Mouse (Mus musculus) frontal cortex, postnatal 14 days (tissue): ENCODE measurements at regions not wholly inside any gene's neighbourhood (a gene's known extent, or its start where the extent isn't known, plus 50 kb on each side); places are given as distances from the start of the nearest gene placed in this dataset.

ENCODE experiments used
- DNase-seq, 2 experiments: peaks; one replicate each; pipeline ENCODE4 v3.0.0; 2022; ENCODE audit warnings: low spot score in 2 of 2

DNA sequence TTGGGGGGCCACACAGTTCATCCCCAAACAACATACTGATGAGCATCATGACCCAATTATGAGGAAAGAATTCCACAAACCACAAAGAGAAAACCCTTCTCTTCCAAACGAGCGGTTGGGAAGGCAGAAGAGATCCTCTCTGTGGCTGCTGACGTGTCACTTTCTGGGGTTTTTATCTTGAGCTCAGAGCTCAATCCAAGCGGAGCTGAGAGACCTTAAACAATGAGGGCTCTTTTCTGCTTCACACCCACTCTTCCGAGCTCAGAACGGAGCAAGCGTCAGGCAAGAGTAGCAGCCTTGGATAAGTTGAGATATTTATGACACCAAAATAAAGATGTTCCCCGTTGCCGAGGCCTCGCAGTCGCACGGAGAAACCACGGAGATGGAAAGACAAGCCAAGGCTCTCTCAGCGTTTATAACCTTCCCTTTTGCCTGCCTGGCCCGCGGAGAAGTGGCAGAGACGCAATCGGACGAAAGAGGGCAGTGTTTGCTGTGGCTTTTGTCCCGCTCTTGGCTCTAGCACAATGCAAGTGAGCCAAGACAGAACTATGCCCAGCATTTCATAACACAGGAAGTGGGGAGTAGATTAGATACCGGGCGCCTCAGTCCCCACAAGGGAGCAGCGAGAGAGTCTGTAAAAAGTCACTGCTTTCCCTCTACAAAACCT, 100.7 kb downstream of the Chic2 start:
- peak; percentile 77 to 78 for DNase-seq

DNA sequence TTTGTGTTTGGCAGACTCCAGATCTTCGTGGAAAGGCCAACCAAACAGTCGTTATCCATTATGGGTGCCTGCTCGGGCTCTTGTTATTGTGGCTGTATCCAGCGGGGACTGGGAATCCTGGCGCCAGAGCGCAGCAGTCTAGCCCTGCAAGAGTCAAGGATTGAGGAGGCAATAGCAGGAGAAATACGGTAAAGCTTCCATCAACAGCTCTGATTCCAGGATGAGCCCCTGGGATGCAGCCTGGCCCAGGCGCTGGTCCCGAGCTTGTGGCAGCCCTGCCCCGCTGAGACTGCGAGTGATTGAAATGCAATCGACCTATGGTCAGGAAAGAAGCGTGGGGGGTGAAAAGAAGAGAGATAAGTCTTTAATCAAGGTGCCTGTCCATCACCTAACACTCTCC, 103.1 kb downstream of the Chic2 start:
- DNase-seq = no peak

DNA sequence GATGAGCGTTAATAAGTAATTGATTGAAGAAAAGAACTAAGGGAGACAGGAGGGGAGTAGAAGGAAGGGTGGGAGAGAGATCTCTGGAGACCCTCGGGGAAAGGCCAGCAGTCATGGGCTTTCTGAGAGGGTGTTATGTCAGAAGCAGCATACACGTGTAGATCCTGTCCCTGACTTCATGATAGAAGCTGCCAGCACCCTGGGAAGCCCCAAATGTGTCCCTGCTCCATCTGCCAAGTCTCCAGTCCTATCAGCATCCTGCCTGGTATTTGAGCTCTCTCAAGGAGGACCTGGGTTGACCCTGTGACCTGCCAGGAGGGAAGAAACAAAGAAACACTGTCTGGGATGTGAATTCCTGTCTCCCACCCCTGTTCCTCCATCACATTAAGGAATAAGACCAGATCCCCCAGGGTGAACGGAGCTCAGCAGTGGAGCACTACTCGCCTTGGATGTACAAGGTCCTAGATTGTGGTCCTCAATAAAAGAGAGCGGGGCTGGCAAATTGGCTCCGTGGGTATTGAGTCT, 107.1 kb downstream of the Chic2 start:
- no peak for DNase-seq

DNA sequence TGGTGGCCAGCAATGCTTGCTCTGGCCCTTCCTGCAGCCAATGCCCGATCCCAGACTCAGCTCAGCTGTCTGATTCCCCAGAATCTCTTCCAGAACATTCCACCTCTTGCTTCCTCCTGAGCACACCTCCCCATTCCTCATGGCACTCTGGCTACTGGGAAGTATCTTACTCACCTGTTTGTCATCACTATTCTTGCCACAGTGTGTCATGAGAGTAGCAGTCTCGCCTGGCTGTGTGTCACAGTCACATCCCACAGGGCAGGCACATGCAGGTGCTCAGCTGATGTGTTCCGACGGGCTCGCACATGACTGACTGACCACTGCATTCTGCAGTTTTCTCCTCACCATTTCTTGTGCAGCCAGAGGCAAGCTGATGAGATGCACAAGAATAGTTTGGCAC, 108.5 kb downstream of the Chic2 start:
- DNase-seq = no peak

DNA sequence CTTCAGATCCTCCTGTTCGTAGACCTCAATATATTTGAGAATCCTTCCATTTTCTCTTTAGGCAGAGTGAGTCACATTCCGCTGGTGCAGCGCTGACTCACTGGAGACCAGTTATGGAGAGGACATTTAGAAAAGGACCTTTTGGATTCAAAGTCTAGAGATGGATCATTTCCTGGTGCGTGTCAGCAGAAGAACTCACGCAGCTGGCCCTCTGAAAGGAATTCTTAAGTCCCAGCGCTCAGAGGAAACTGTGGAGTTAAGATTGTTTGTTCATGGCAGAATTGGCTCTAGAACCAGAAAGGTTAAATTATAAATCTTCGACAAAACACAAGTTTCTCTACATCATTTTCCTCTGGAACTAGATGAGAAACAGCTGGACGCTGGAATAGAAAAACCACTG, 108.9 kb downstream of the Chic2 start:
- DNase-seq = no peak

DNA sequence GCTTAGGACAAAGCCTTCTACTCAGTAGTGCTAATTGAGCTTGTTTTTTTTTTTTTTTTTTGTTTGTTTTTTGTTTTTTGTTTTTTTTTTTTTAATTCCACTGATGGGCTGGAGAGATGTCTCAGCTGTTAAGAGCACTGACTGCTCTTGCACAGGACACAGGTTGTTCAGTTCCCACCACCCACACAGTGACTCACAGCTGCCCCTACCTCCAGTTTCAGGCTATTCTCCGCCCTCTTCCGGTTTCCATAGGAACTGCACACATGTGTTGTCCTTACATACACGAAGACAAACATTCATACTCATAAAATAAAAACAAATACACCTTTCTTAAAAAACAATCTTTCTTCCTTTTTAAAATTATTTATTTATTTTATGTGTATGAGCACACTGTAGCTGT, 111.3 kb downstream of the Chic2 start:
- DNase-seq = no peak

DNA sequence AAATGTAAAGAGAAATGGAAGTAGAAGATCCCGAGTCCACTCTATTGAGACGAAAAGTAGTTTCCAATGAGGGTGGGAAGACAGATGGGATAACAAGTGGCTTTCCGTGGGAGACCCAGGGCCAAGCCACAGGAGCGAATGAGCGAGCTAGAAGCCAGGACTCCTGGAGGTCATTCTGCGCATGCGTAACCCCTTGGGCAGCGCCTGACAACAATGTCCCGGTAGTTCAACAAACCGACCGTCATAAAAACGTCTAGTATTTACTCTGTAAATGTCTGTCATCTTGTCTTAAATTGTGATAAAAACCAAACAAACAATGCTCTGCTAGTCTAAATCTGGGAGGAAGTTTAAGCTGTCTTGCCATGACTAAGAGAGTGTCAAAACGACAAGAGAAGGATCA, 112.4 kb downstream of the Chic2 start:
- no peak for DNase-seq

DNA sequence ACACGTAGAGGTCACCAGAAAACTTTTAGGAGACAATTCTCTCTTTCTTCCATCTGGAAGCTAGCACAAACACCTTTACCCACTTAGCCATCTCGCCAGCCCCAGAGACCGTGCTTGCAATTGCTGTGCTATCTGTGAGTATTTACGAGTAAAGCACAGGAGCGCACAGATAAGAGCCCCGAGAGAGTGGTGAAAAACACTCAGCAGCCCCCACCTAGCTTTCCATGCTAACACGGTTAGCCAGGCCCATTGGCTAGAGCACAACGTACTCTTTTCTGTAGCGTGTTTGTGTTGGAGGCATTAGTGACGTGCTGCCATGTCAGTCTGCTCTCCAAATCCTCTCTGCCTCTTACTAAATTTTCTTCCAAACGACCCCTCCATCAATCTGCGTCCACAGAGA, 112.8 kb downstream of the Chic2 start:
- no peak for DNase-seq

DNA sequence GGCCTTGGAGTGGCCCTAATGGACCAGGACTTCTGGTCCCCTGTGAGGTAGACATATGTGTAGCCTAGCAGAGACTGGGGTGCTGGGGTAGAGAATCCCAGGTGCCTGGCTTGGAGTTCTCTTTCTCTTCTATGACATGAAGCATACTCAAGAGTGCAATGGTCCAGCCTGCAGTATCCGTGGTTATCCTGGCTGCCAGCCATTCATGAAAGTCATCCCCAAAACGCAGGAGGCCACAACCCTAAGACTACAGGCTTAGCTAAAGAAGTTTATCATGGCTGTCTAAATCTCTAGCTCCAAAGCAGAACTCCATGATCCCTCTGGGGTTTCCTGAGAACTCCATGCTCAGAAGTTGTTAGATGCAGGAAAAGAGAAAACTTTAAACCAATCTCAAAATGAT, 117.0 kb downstream of the Chic2 start:
- no peak for DNase-seq

DNA sequence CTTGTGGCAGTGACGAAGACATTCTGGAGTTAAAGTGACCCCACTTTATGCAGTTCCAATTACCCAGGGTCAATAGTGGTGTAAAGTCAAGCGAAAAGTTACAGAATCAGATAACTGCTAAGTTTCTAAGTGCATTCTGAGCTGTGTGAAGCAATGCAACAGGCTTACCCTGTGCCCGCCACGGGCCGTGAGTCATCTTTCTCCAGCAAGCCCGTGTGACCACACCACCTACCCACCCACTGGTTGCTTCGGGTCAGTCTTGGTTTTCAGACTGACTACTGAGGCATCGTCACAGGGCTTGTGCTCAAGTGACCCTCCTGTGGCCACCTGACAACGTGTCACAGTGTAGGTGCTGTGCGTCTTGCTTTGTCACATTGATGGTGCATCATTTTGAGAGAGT, 118.8 kb downstream of the Chic2 start:
- no peak for DNase-seq

DNA sequence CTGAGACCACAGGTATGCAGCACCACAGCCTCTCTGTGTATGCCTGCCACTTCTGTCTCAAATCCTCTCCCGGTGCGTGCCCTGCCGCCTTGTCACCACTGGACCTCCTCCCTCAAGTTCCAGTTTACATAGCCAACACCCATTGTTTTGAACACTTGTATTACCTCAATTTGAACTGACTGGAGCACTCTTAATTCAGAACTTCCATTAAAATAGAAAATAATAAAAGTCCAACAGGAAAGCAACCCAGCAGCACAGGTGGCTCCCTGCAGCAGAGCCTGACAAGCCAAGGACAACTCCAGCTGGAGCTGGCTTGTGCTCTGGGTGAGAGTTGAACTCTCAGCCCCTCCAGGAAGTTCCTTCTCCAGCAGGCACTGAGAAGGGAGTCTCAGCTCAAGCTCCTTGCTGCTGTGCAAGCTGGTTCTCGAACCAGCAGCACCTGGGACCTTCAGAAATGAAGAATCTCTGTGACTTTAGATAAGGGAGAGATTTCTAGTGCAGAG, 120.5 kb downstream of the Chic2 start:
- DNase-seq = no peak

DNA sequence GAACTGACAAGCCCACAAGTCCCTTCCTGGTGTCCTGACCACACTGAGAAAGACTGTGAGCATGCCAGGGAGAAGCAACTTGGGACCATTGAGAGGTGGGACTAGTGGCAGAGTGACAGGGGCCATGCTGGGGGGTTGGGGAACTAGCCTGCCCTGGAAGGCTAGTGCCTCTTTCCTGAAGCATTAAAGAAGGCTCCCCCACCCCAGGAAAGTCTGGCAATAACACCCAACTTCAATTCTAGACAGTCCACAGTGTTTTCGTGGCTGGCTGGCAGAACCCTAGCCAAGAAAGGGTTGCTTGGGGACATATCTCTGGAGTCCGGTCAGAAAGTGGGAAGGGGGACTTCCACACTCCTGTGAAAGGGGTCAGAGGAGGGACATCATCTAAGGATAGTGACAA, 121.2 kb downstream of the Chic2 start:
- DNase-seq = no peak

DNA sequence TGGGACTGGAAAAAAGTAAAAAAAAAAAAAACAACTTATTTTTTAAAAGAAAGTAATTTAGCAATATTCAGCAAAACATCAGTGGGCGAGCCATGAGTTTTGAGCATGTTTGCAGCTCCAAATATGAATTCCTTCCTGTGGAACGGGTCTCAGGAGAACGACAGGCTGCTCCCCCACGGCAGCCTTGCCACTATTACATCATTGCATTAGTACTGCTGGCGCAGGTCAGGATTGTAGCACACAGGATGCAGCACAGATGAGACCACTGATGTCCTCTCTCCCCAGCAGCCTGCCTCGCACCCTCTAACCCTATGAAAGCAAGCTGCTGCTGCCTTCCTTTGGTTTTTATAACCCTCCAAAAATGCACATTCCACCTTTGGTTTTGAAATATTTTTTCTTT, 121.7 kb downstream of the Chic2 start:
- no peak for DNase-seq

DNA sequence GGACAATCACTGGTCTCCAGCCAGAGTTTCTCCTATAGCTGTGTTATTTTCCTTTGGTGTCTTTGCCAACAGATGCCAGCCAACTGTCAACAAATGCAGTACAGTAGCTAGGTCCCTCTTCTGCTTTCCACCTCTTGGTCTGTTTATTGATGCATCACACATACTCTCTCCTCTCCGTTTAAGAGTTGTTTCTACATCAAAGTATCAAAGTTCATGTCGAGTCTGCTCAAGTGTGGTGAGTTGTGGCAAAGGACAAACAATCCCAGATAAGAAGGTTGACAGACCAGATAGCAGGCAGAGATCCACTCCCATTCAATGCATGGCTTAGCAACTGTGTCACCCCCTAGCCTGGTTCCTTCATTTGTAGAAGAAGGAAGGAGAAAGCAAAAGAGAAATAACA, 123.6 kb downstream of the Chic2 start:
- no peak for DNase-seq

DNA sequence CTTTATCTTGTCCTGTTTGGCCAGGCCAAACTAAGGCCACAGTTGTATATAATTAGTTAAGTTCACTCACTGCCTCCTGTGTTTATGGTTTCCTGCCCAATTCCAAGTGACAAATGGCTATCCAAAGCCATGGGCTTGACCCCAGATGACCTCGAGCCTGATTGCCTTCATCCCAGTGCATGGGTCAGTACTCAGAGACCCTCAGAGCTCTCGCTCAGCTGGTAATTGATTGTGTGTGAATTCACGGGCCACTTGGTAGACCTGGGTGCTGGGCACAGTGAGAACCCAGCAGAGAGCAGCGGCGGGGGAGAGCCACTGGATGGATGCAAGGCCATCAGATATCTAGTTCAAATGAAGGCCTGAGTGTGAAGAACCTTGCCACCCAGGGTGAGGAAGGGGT, 124.1 kb downstream of the Chic2 start:
- DNase-seq = no peak

DNA sequence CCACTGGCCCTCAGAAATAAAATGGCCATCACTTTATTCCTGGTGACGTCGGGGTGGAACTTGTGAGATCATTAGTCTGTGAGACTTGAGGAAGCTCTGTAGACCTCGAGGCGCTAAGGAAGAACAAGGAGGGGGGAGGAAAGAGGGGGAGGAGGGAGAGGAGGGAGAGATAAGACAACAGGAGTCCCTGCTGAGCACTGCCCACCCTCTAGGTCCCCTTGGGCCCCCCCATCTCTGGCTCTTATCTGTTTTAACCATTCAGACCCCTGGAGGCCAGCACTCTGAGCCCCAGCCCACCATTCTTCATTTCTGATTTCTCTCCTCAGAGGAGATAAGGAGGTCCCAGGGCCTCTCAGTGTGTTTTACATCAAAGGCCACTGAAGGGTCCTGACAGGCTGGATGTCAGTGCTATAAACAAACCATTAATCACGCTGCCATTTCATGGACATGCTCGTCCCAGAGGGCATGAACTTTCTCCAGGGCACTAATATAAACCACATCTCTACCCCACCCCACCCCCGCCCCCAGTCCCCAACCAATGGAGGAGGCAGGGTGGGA, 139.0 kb downstream of the Chic2 start:
- DNase-seq = no peak

DNA sequence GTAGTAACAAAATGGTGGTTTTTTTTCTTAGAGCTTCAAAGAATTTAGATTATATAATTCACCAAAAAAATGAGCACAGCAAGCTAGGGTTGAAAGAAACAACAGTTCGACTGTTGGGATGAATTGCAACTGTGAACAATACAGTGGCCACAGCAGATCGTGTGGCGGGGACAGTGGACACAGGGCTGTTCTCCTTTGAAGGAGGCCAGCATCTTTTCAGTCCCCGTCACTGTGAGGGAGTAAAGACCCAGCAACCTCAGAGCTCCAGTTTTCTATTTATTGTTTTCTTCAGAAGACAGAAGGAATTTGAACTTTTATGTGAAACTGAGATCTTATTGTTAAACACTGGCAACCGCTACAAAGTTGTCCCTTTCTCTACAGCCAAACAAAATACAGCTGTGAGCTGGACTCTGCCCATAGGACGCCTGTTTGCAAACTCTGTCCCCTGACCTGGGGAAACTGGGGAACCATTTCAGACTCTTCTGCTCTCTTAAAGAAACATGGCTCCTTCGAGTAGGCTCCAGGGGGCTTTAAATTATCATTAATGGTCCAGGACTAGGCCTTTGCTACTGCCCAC, 139.6 kb downstream of the Chic2 start:
- no peak for DNase-seq

DNA sequence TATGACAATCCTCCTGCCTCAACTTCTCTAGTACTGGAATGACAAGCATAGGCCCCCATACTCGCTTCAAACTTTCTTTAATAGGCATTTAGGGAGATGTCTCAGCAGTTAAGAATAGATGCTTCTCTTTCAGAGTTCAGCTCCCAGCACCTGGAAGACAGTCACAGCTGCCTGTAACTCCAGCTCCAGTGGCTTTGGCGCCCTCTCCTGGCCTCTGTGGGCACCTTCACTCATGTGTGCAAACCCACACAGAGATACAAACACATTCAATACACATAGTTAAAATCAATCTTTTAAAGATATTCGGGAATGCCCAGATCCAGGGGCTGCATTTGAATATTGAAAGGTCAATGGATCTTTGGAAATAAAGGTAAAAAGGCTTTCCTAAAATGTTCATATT, 140.2 kb downstream of the Chic2 start:
- no peak for DNase-seq

DNA sequence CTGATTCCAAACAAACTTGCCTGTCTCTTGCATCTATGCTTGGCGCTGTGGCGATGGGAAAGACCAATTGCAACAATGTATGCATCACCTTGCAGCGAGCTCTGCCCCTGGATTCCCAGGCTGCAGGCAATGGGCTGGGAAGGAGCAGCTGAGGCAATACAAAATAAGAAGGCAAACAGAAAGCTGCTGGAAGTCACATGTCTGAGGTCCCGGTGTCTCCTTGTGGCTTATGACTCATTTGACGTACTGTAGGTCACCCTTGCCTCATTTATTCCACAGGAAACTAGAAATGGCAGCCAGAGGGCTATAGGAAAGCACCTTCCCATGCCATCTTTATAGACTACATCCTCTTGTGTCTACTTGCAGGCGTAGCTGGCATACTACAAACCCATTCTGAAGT, 140.9 kb downstream of the Chic2 start:
- DNase-seq = no peak

DNA sequence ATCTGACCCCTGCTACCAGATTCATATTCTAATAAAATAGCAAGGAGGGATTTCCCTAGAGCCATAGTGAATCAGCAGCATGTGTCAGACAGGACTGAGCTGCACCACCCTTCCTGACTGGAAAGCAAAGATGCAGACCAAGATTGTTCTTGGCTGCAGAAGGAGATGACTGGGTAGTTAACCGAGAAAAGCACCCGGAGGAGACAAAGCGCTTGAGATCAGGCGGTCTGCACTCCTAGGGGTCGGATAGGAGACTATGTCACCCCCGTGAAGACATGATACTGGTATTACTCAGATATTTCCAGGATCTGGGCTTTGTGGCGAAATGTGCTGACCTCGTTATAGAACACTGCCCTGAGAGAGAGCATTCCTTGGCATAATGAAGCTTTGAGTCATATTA, 147.4 kb downstream of the Chic2 start:
- no peak for DNase-seq

DNA sequence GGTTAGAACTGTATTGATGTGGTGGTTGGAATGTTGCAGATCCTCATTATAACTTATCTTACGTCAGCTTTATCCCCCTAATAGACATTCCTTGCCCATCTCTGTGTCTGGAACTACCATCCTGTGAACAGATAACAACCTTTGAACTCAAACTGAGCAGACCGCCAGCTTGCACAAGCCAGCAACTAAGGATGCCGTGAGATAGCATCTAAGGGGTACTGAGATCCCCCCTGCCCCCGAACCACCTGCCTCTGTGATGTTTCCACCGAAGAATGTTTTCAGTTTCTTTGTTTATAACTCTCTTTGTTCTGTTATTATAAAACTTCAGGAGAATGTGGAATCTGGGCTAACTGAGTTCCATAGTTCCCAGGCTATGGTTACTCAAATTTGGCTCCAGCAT, 151.3 kb downstream of the Chic2 start:
- DNase-seq = no peak

DNA sequence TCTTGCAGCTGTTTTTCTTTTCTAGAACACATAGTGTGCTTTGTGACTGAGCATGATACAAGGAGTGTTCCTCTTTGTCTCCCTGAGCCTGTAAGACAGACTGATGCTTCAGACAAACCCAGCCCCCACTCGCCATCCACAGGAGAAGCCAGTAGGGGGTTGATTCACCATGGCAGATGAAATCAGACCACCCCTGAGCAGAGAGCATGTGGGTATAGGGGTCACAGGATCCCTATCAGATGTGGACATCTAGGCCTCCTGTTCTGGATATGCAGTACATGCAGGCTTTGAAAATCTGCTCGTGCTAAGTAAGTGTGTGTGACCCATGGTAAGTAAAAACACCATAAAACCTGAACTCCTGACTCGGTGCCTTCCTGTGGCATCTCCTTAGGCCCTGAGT, 153.0 kb downstream of the Chic2 start:
- no peak for DNase-seq

DNA sequence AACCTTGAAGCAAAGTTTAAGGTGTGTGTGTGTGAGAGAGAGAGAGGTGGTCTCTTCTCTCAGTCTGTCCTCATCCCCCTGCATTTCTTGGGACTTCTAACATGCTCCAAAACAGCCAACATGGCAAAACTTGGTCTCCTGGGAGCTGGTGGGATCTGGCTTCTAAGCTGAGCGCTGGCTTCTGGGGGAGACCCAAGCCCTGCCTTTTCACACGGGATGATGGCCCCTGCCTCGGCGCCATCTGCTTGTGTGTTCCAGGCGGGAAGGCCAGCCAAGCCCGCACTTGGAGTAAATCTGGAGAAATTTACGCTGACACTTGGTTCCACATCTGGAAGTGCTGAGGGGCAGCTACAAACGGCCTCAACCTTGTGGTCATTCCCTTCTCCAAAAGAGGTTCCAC, 155.6 kb downstream of the Chic2 start:
- DNase-seq = no peak
